Mouse (Mus musculus): ENCODE measurements around the gene Itgam.

GRCm38 (mm10) chr7:128053061-128053460, 9.4 kb upstream of the Itgam start:
- TF ChIP-seq CTCF (IDR thresholded peaks at IDR 0.05; ENCODE audit: control insufficient read depth, insufficient read depth, low read length): no peak
- no peak for TF ChIP-seq POLR2A (IDR thresholded peaks at IDR 0.05; ENCODE audit: borderline replicate concordance, control insufficient read depth, low read depth, low read length)
